Mouse (Mus musculus): Measurements from ENCODE around the gene Mb.

Mb gene

DNA sequence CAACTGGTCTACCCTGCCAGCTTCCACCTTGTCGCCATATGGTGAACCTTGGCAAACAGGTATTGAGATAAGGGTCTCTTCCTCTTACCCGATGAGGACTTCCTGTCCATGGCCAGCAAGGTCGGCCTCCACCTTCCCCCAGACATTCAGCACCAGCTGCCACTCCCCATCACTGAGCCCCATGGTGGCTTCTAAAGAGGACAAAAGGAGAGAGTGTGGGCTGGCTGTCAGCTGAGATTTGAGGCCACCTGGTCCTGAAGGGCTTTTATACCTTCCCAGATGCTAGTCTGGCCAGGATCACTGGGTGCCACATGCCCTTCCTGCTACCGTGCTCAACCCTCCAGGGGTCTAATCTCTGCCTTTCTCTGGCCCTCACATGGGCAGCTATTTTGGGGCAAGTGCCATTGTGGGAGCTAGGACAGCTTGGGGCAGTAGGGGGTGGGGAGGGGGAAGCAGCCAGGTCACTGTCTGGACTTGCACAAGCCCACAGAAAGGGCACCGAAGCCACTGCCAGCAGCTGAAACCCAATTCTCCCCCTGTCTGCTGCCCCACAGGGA is 28.0 kb downstream of the Mb start:
- DNase-seq: peak; percentile 54 to 63

DNA sequence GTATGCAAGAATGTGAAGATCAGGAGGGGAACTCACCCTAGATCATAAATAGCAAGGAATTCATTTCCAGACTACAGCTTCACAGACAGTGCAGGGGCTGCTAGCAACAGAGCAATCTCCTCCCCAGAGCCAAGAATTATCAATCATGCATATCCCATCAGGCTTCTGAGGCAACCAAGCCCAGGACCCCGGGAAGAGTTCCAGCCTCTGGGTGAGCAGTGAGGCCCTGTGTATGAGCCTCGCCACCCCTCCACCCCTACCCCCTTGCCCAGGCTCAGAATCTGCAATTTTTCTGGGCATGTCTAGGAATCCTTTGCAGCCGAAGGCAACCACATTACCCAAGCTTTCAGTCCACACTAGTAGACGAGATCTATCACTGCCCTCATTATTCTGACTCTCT is 28.6 kb downstream of the Mb start:
- DNase-seq: peak in 1 of 2 experiments; percentile 22

DNA sequence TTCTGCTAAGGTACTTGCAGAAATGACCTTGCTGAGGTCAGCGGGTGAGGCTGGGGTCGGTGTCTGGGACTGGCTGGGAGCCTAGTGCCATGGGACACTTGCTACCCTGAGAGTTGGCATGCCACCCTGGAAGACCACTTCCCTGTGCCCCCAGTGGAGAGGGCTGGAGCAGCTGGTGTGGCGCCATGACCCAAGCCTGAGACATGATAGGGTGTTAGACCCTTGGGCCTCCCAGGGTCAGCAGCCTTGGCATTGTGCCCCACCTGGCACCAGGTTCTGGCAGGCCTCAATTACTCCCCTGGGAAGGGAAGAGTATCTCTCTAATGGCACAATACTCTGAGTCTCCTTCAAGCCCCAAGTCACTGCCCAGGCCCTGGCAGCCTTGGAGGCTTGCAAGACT is 29.4 kb downstream of the Mb start:
- no peak for DNase-seq

DNA sequence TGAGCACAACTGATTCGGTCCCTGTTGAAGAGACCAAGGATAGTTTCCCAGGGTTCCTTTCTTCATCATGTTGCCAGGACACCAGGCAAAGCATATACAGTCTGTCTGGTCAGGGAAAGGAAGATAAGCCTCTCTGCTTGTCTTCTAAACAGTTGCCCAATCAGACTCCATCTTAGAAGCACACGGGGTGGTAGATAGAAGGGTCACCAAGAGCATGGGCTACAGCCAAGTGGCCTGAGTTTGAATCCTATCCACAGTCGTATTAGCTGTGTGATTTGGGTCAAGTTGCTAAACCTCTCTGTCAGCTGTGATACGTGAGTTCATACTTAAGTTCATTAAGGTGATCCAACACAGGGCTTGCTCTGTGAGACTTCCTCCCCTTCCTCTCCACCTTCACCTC is 30.3 kb downstream of the Mb start:
- DNase-seq: no peak

DNA sequence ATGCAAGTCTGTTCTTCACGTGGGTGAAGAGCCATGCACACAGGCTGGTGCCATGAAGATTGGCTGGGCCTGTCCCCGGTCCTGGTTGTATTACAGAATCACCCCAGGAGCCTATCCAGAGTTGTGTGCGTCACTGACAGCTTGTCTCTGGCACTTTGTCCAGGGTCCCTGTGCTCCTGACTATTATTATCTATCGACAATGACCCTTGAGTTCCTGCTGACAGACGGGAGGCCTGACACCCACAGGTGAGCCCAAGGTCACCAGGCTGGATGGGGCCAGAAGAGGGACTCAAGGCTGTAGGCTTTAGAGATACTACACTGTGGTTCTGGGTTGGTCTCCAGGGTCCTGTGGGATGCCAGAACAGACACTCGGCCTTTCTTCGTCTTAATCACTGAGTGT is 30.9 kb downstream of the Mb start:
- DNase-seq: no peak

DNA sequence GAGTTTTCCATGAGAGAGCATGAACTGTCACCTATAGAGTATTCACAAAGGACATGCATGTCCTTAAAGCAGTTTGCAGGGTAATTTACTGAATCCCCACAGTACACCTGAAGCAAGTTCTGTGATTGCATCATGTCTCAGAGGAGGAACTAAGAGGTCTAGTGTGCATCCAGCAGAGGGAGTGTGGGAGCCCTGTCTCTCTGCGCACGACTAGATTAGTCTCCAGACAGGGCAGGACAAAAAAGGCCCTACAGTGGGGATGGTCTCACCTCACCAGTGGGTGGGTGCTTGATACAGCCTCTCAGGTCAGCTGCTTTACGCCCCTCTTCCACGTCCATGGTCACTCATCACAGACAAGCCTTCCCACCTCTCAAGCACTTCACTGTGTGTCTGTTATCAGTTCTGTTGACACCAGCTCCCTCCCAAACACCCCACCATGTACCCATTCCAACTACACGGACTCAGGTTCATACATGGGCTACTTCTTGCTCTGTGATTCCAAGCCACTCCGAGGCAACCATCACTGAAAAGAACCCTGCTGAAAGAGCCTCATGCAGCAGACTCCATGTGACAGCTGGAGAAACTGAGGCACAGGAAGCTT is 31.6 kb downstream of the Mb start:
- peak in 1 of 2 experiments; percentile 49 for DNase-seq

DNA sequence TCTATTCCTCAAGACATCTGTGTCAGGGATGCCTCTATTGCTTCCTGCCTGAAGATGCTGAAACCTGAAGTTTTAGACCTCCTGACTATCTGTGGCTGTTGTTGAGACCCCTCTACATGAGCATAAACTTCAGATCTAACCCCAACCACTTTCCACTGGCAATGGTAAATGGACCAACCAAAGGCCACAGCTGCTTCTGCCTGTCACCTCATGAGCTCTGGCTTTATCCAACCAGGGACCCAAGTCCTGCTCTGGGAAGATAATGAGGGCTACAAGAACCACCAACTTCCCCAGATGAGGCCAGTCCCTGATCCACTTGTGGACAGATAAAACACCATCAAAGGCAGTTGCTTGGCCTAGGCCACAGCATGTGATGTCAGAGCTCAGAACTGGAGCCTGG is 32.6 kb downstream of the Mb start:
- no peak for DNase-seq

DNA sequence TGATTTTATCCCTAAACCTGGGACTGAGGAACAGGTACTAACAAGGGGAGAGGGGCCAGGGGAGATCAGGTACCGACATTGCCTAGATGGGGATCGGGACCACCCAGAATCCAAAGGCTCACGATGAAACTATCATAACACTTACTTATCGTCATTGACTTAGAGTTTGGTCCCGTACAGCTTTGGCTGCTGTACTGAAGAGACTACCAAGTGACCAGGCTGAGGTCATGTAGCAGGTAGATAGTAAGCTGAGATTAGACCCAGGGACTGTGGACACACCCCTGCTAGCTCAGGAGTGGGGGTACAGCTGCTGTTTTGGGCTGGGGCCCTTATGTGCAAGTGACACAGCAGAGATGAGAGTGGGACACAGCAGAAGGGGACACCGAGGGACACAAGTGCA is 34.0 kb downstream of the Mb start:
- DNase-seq: no peak

DNA sequence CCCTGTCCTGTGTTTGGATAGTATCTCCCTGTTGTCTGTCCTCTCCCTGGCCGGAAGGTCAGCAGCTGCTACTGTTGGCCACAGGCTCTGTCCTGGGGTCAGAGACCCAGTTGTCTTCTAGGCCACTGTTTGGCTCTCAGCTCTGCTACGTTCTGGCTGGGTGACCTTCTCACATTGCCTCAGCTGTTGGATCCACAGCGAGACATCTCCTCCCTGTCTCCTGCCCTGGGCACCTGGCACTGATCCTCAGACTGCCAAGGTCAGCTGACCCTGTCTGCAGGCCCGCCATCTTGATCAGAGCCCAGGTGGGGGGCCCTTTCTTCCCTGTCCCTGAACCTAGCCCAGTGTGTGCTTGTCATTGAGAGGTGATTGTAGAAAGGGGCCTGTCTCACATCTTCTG is 35.5 kb downstream of the Mb start:
- DNase-seq: no peak

DNA sequence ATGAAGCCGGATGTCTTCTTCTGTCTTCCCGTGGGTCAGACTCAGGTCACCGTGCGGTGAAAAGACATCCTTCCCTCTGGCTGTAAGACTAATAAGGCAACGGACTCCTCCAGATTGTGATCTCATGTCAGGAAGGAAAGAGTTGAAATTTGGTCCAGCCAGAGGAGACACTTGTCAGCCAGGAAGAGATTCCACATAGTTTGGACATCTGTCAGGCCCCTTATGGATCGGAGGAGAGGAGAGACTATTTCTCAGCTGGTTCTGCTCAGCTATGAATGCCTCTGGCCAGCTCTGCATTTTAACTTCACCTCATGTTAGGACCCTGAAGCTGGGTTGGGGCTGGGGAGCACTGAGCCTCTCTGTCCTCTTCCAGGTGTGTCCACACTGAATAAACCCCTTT is 36.0 kb downstream of the Mb start:
- DNase-seq: no peak

DNA sequence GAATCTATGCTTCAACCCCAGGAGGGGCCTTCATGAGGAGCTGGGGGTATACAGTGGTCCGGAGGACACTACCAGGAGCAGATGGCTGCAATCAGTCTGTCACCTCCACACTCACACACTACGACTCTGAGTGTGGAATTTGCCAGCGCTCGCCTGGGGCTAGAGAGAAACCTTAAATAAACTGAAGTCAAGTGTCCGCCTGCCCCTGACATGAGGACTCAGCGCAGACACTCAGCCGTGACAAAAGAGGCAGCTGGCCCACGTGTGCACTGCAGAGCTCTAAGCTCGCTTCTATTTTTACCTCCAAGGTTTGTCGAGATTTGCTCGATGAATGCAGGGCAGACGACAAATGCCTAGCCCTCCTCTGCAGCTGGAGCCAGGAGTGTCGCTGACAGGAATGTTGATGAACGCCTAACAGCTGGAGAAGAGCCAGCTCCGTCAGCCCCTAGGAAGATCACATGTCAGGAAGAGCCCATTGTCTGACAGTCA is 36.7 kb downstream of the Mb start:
- no peak for DNase-seq

DNA sequence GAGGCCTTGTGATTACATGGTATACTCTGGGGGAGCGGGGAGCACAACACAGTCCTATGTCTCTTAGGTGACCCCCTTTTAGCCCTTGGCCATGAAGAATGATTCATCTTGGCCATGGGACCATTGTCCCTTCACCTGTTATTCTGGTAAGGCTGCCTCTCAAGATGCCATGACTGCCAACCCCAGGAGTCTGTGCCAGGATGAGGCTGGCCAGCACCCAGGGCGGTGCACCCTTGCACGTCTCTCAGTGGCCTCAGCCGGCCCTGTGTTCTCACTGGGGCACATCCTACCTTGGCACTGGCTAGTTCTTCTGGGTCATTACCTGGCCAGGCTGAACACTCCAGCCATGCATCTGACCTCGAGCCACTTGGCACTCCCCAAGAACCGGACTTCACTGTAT is 41.6 kb downstream of the Mb start:
- no peak for DNase-seq

DNA sequence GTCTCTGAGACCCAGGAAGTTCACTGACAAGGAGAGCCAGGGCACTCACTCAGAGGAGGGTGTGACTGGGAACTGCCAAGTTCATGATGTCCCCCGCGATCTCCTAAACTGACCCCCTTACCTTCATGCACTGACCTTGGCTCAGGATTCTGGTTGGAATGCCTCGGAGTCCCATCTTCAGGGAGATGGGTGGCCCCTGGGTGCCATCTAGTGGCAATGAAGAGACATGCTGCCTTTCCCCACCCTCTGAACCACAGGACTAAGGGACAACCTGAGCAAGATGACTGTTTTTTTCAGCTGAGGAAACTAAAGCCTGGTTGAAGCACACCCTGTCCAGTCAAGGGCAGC is 46.6 kb downstream of the Mb start:
- DNase-seq: peak; percentile 68 to 71

DNA sequence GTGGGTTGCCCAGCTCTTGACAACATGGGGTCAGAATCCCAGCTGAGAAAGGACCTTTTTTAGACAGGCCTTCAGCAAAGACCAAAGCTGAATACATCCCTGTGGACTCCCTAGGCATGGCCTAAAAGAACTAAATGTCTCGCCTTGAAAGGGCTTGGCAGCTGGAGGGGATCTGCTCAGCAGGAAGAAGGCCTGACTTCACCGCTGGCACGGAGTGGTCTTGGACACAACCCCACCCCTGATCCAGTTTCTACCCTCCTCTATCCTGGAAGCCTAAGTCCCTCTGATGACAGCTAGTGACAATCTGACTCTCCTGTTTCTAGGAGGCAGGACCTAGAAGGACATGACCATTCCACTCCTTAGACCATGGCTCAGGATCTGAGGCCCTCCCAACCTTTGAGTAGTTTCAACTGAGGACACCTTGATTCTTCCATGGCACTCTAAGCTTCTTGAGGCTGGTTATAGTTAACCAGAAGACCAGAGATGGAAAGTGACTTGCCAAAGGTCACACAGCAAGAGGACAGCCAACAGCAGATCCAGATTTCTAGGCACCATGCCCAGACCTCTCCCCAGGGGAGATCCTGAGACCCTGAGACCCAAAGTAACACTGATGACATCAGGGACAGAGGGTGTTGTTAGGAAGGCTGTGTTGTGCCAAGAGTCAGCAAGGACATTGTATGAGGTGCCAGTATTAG is 47.1 kb downstream of the Mb start:
- DNase-seq: no peak

DNA sequence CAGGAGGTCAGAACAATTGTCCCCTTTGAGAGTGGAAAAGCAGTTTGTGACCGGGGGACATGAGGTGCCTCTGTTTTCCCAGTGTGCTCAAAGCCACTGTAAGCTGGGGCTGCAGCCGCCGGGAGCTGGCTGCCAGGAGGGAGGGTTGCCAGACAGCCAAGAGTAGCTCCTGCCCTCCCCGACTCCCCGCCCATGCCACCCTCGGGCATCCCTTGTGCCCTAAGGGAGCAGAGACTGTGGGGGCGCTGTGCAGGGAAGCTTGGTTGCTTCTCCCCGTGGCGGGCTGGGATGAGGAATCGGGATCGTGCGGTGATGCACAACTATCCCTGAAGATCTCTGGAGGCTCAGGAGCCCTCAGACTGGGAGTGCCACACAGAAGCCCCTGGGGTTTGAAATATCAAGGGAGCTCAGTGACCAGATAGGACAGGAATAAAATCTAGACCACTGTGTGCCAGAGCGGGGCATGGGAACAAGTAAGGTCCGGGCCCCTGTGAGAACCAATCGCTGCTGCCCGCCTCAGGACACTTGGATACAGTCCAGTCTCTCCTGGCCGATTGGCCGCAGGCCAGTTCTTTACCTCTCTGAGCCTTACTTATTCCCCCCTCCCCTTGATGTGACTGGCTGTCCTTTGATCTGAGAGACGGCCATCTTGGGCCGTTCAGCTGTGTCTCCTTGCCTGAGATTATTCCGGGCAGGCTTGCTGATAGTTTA is 51.4 kb downstream of the Mb start:
- peak; percentile 24 to 26 for DNase-seq

DNA sequence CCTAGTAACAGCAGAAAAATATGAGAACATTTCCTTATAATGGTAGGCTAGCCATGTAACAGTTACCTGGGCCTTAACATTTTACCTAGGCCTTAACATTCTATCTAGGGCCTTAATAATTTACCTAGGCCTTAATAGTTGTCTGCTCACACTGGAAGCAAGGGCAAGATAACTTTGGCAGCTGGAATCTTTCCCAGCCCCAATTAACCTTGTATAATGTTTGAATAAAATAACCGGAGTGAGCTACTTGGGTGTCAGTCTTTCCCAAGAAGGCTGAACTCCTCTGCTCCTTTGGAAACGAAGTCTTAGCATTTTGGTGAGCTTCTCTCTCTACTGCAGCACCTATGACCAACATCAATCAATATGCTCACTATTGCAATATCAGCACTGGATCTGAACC is 52.4 kb downstream of the Mb start:
- no peak for DNase-seq

DNA sequence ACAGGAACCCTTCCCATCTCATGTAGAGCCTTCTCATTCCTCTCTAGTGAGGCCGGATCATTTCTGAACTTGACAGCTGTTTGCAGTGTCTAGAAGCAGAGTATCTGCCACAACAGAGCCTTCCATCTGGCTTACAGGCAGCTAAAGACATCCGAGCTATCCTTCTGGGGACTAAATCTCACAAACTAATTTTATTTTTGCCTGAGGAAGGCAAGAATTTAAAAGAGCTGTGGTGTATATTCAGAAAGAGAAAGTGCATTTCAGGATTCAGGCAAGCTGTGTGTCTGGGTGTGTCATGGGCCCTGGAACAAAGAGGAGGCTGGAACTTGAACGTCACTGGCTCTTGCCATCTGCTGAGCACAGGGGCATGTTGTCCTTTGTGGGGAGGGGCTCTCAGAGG is 56.1 kb downstream of the Mb start:
- no peak for DNase-seq

DNA sequence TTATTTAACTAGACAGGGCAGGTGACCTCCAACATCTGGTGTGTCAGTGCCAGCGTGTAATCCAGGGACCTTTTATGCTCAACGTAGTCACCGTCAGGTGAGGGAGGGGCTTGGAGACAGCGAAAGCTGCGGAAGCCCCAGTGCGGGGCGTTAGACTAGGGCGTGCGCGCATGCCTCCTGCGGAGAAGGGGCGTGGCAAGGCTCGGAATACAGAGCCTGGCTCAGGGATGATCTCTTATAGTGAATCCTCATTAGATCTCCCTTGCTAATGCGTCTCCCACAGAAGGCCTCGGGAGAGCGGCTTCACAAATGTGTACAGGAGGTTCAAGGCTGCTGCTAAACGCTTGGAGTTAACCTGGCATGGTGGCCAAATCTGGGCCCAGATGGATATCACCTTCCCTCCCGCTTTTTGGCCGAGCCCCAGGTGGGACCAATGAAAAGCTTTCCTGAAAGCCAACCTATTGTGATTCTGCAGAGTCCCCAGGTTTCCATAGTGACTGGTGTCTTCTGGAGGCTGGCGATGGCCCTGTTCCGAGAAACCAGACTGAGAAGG is 62.9 kb downstream of the Mb start:
- DNase-seq: no peak

DNA sequence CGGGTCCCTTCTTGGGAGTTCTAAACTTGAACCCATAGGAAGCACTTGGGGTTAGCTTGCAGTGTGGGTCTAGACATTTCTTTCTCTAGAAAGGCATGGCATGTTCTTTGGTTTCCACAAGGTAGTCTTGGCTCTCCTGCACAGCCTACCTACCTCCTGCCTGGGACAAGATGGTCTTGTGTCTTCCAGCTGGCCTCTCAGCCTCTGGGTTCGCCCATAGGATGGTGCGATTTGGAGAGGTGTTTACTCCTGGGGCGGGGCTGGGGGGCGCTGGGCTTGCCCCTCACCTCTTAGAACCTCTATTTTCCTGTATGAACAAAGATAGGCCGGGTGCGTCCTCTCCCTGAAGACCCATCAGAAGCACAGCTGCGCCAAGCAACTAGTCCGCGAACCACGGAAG is 63.3 kb downstream of the Mb start:
- no peak for DNase-seq

DNA sequence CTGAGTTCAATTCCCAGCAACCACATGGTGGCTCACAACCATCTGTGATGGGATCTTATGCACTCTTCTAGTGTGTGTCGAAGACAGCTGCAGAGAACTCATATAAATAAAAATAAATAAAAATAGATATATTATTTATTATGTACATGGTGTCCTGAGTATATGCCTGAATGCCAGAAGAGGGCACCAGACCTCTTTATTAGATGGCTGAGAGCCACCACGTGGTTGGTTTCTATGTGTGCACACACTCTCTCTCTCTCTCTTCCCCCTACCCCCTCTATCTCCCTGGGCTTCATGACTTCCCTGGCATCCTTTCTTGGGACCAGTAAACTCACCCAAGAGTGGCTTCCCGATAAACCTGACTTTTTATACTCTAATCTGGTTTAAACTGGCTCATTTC is 67.7 kb downstream of the Mb start:
- DNase-seq: peak in 1 of 2 experiments; percentile 8

DNA sequence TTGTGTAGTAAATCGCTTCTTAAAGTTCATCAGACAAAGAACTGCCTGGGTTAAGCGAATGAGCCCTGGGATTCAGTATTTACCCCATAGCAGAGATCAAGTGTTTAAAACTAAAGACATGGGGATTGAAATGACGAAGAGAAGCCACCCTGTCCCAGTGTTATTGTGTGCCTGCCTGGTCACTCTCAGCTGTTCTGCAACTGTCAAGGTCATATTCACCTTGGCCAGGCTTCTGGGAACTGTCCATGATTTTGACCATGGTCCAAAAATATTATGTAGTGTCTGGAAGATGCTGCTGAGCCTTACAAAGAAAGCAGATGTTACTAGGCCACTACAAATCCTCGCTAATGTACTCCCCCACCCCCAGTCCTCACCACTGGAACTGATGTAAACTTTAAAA is 70.7 kb downstream of the Mb start:
- no peak for DNase-seq

DNA sequence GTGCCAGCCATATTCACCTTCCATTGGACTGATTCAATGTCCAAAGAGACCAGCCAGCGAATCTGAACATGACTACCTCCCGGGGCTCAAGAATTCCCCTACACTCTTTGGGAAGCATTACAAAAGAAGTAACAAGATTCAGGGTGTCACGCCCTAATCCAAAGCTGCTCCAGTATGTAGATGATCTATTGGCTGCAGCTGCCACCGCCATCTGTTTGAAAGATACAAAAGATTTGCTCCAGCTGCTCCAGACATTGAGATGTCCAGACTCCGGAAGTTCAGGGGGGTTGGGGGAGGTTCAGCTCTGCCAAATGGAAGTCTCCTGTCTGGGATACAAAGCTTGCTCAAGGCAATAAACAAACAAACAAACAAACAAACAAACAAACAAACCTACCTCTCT is 73.9 kb downstream of the Mb start:
- no peak for DNase-seq

DNA sequence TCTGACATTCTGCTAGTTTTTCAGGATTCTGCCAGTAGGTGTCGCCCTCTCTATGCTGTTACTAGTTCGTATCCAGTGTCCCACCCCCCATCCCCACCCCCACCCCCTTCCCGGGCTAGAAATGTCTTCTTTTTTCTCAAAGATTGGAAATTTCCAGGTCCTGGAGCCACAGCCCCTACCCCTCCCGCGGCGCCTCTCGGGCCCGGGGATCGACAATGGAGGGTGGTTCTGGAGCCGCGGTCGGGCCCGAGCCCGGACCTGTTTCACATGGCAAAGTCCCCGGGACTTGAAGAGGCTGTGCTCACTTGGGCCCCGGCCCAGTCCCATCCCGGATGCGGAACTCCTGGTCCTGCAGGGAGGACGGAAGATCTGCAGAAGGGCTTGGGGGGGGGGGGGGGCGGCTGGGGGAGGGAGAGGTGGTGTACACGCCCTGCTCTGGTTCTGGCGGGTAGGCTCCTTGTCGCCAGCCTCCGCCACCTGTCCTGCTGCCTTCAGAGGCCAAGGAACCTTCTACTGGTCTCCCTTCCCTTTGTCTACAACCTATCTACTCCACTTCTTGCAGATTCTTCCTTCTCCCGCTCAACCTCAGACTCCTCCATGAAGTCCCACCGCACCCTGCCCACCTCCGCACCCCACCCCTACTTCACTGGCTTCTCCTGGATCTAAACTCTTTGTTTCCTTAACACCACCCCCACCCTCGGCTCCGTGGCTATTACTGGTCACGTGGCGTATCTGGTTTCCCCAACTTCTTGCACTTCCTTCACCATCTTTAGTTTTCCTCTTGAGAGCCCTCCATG is 76.4 kb downstream of the Mb start:
- peak; percentile 82 to 84 for DNase-seq
